Comparison of ENCODE assay signal across 24 mouse cellular contexts in the genomic region with DNA sequence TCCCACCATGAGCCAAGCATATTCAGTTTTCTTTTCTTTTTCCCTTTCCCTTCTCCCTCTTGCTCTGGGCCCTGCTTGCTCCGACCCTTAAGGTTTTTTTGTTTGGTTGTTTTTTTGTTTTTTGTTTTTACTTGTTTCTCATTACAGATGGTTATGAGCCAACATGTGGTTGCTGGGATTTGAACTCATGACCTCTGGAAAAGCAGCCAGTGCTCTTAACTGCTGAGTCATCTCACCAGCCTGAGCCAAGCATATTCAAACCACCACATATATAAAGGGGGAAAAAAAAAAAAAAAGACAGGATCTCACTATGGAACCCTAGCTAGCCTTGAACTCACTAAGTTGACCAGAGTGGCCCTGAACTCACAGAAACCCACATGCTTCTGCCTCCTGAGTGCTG.
"Had no signal": no experiment of that assay in that cellular context is flagged by ENCODE, and none has a peak within 500 bp of the region (broad histone marks: within the 10 kb centered on the region; RNA-seq: fewer than 3 reads in every experiment).

No protein-coding gene starts in this region.

- H3K4me2 ChIP-seq: heart, embryonic 12.5 days; hindbrain, embryonic 12.5 days; hindbrain, embryonic 14.5 days; limb, embryonic 13.5 days; limb, embryonic 15.5 days; liver, embryonic 12.5 days had no signal

- H3K4me3 ChIP-seq: gastrocnemius, adult 2 months; heart, embryonic 10.5 days; heart, embryonic 12.5 days; hindbrain, embryonic 10.5 days; hindbrain, embryonic 12.5 days; limb, embryonic 13.5 days; limb, embryonic 15.5 days; liver, embryonic 12.5 days had no signal

- ATAC-seq: inflammation-experienced regulatory T-cells, adult 6 months; intestine, embryonic 16.5 days; liver, embryonic 12.5 days had no signal

- H3K27ac ChIP-seq: gastrocnemius, adult 2 months; heart, embryonic 10.5 days; hindbrain, embryonic 10.5 days; hindbrain, embryonic 12.5 days; hindbrain, embryonic 14.5 days; limb, embryonic 13.5 days; limb, embryonic 15.5 days; liver, embryonic 12.5 days; liver, embryonic 14.5 days had no signal

- H3K27me3 ChIP-seq: heart, embryonic 12.5 days; hindbrain, embryonic 12.5 days; limb, embryonic 13.5 days; limb, embryonic 15.5 days; liver, embryonic 12.5 days had no signal

- H3K4me1 ChIP-seq: heart, embryonic 10.5 days; hindbrain, embryonic 12.5 days; limb, embryonic 13.5 days; limb, embryonic 15.5 days; liver, embryonic 12.5 days had no signal

- DNase-seq: gastrocnemius, adult 2 months; gastrocnemius, postnatal 10 days; gastrocnemius, postnatal 25 days; heart, adult 18-20 months; heart, postnatal 10 days; heart, postnatal 4 days; kidney, adult 18-20 months; kidney, adult 8-10 months; kidney, postnatal 10 days; kidney, postnatal 25 days; layer of hippocampus, adult 9-11 months; layer of hippocampus, postnatal 36 days; left cerebral cortex, postnatal 4 days had no signal

- H3K9ac ChIP-seq: heart, embryonic 12.5 days; hindbrain, embryonic 12.5 days; hindbrain, embryonic 14.5 days; limb, embryonic 13.5 days; limb, embryonic 15.5 days; liver, embryonic 12.5 days; liver, embryonic 14.5 days had no signal

- H3K36me3 ChIP-seq: heart, embryonic 10.5 days; heart, embryonic 12.5 days; hindbrain, embryonic 10.5 days; hindbrain, embryonic 12.5 days; limb, embryonic 13.5 days; limb, embryonic 15.5 days; liver, embryonic 12.5 days had no signal

- H3K9me3 ChIP-seq: heart, embryonic 10.5 days; heart, embryonic 12.5 days; hindbrain, embryonic 10.5 days; hindbrain, embryonic 12.5 days; limb, embryonic 13.5 days; limb, embryonic 15.5 days; liver, embryonic 12.5 days had no signal
